Mouse (Mus musculus): ENCODE data around the gene Tmem263.

GRCm38 (mm10) chr10:85101841-85102240 is 586 bp upstream of the Tmem263 start:
- TF ChIP-seq GATA1 (IDR thresholded peaks at IDR 0.05; ENCODE audit: low read length) (no peak), TAL1 (IDR thresholded peaks at IDR 0.05; ENCODE audit: low read length) (no peak)

Data from erythroblast, embryonic 14.5 days (primary cell).